Mouse (Mus musculus): ENCODE measurements around the gene Gpr137.
A peak's percentile ranks its signal among the peaks of the same experiment; 100 is the strongest.

Gpr137 gene

GRCm38 (mm10) chr19:6920741-6921636 lies 21.3 kb downstream of the Gpr137 start:
- peak; percentile 58 to 66 for DNase-seq

GRCm38 (mm10) chr19:6919876-6920740 lies 22.2 kb downstream of the Gpr137 start:
- DNase-seq: peak; percentile 68 to 73

- no peak for DNase-seq
These were observed 22.8 kb downstream of the Gpr137 start for GRCm38 (mm10) chr19:6919431-6919830.

GRCm38 (mm10) chr19:6918321-6918720 lies 24.0 kb downstream of the Gpr137 start:
- DNase-seq: no peak

- no peak for DNase-seq
These were observed 25.8 kb downstream of the Gpr137 start for GRCm38 (mm10) chr19:6916496-6916895.

- no peak for DNase-seq
These were observed 27.0 kb downstream of the Gpr137 start for GRCm38 (mm10) chr19:6915276-6915675.

- no peak for DNase-seq
These were observed 27.7 kb downstream of the Gpr137 start for GRCm38 (mm10) chr19:6914540-6914939.

- DNase-seq: no peak
These were observed 28.3 kb downstream of the Gpr137 start for GRCm38 (mm10) chr19:6913991-6914390.

- DNase-seq: no peak
These were observed 29.2 kb downstream of the Gpr137 start for GRCm38 (mm10) chr19:6913036-6913435.

GRCm38 (mm10) chr19:6912205-6912970 lies 29.9 kb downstream of the Gpr137 start:
- DNase-seq: no peak

GRCm38 (mm10) chr19:6911101-6912074 lies 30.9 kb downstream of the Gpr137 start:
- DNase-seq: no peak

GRCm38 (mm10) chr19:6910306-6910705 lies 32.0 kb downstream of the Gpr137 start:
- peak in 1 of 2 experiments; percentile 56 for DNase-seq

GRCm38 (mm10) chr19:6909507-6910289 lies 32.6 kb downstream of the Gpr137 start, which contains the start of the genes Trmt112 and Prdx5:
Trmt112 (plus strand) TSS chr19:6909698.
Prdx5 (minus strand) TSS chr19:6910106.
- DNase-seq: peak; percentile 91 to 95

- no peak for DNase-seq
These were observed 33.3 kb downstream of the Gpr137 start for GRCm38 (mm10) chr19:6909021-6909420.

GRCm38 (mm10) chr19:6907811-6908540 lies 34.3 kb downstream of the Gpr137 start:
- DNase-seq: peak; percentile 27 to 45

- DNase-seq: no peak
These were observed 35.2 kb downstream of the Gpr137 start for GRCm38 (mm10) chr19:6907094-6907493.

- no peak for DNase-seq
These were observed 36.1 kb downstream of the Gpr137 start for GRCm38 (mm10) chr19:6906199-6906598.

- DNase-seq: no peak
These were observed 36.7 kb downstream of the Gpr137 start for GRCm38 (mm10) chr19:6905498-6906159.

GRCm38 (mm10) chr19:6904846-6905245 lies 37.4 kb downstream of the Gpr137 start:
- DNase-seq: no peak

Data from lung, adult 18-20 months (tissue).